Mouse (Mus musculus): ENCODE measurements around the gene Bbs1.

GRCm38 (mm10) chr19:4898972-4899371 lies 7.5 kb downstream of the Bbs1 start:
- TF ChIP-seq CTCF (IDR thresholded peaks at IDR 0.05; ENCODE audit: insufficient read depth, low read depth, low read length) (no peak), POLR2A (IDR thresholded peaks at IDR 0.05; ENCODE audit: insufficient read depth, low read depth, low read length) (no peak)
